Mouse (Mus musculus) layer of hippocampus, adult 18-20 months (tissue): Measurements from ENCODE around the gene Prl3b1. TPM values are rescaled to one million over a fixed set of nuclear protein-coding genes. Genes with fewer than 3 reads are reported as not detected.

Source experiments
- DNase-seq, 2 experiments: peaks; one replicate each; pipeline ENCODE4 v3.0.0; 2022; ENCODE audit warnings: low spot score in 2 of 2
- long read RNA-seq: library from polyadenylated mRNA; stranded (forward); transcript quantifications from one replicate; pipeline ENCODE4 v2.0.0, GENCODE M21; 2021
- total RNA-seq, 2 experiments: library from RNA; stranded (reverse); gene quantifications; 2 replicates each; pipeline ENCODE4 v1.2.3; 2021

Prl3b1 gene
- total RNA-seq = not detected
- long read RNA-seq = 0 reads

- no peak for DNase-seq
Observed at GRCm38 (mm10) chr13:27241547-27241946, at the start of gene Prl3b1. TSS of gene Prl3b1 (plus strand) at chr13:27241847.

- no peak for DNase-seq
Observed at GRCm38 (mm10) chr13:27196359-27196758, 45.3 kb upstream of the Prl3b1 start, which contains the start of gene Prl3c1. TSS of gene Prl3c1 (plus strand) at chr13:27196659.

GRCm38 (mm10) chr13:27259136-27259535, 17.5 kb downstream of the Prl3b1 start, which contains the start of gene Prl3a1:
TSS of gene Prl3a1 (plus strand) at chr13:27259436.
- no peak for DNase-seq

Other genes starting within 250 kb of the Prl3b1 start
- under 1 TPM in 1 of 2 experiments, not detected in 1; 0.37 TPM for gene Prl, start 184.3 kb upstream of the Prl3b1 start, total RNA-seq
- not detected for gene Prl3d1, start 147.7 kb upstream of the Prl3b1 start, total RNA-seq
- not detected for gene Prl3d2, start 120.1 kb upstream of the Prl3b1 start, total RNA-seq
- not detected for gene Prl3d3, start 85.1 kb upstream of the Prl3b1 start, total RNA-seq
- not detected for gene Prl3c1, start 45.2 kb upstream of the Prl3b1 start, total RNA-seq
- gene Prl3a1, start 17.6 kb downstream of the Prl3b1 start, total RNA-seq = not detected
- gene Prl6a1, start 70.8 kb downstream of the Prl3b1 start, total RNA-seq = not detected
- not detected for gene Prl8a2, start 103.8 kb downstream of the Prl3b1 start, total RNA-seq
- not detected for gene Prl2b1, start 149.0 kb downstream of the Prl3b1 start, total RNA-seq
- not detected for gene Prl8a6, start 196.8 kb downstream of the Prl3b1 start, total RNA-seq